Mouse (Mus musculus) liver, embryonic 13.5 days (tissue): Measurements from ENCODE around the gene Gmfg. TPM values are rescaled to one million over a fixed set of nuclear protein-coding genes. Genes with fewer than 3 reads are reported as not detected.

ENCODE experiments used
- ATAC-seq: fragments of 200-750 bp; cut with Nextera tagmentation; 2 replicates; pipeline ENCODE4 v1.8.0; 2017; ENCODE audit warnings: low read depth, mild to moderate bottlenecking, moderate number of reproducible peaks, moderate library complexity
- DNase-seq: peaks from one replicate; pipeline ENCODE4 v3.0.0; 2022
- H3K27ac ChIP-seq: fragments of 300-500 bp; sonication (generic); 2 replicates; pipeline ENCODE4 v1.5.1; 2015; ENCODE audit warnings: moderate library complexity, mild to moderate bottlenecking, inconsistent platforms
- H3K27me3 ChIP-seq: fragments of 300-500 bp; sonication (generic); 2 replicates; pipeline ENCODE4 v1.6.1; 2015; ENCODE audit warnings: mild to moderate bottlenecking, inconsistent platforms
- H3K36me3 ChIP-seq: fragments of 300-500 bp; sonication (generic); 2 replicates; pipeline ENCODE4 v1.6.1; 2015; ENCODE audit warnings: mild to moderate bottlenecking, inconsistent platforms
- H3K4me1 ChIP-seq: fragments of 300-500 bp; sonication (generic); replicated peaks from 2 replicates; pipeline ENCODE4 v1.6.1; 2015; ENCODE audit warnings: inconsistent platforms
- H3K4me2 ChIP-seq: fragments of 300-500 bp; sonication (generic); 2 replicates; pipeline ENCODE4 v1.6.1; 2015; ENCODE audit warnings: inconsistent platforms, mild to moderate bottlenecking, moderate library complexity
- H3K4me3 ChIP-seq: fragments of 300-500 bp; sonication (generic); replicated peaks from 2 replicates; pipeline ENCODE4 v1.5.1; 2015; ENCODE audit warnings: mild to moderate bottlenecking, inconsistent platforms
- H3K9ac ChIP-seq: fragments of 300-500 bp; sonication (generic); 2 replicates; pipeline ENCODE4 v1.6.1; 2015; ENCODE audit warnings: mild to moderate bottlenecking, inconsistent platforms
- H3K9me3 ChIP-seq: fragments of 300-500 bp; sonication (generic); replicated peaks from 2 replicates; pipeline ENCODE4 v1.6.1; 2016; ENCODE audit warnings: inconsistent platforms
- WGBS: fragments of 180-500 bp; shearing (Covaris S2); methylation state at CpG from one replicate; pipeline ENCODE4 v1.1.7; 2015; ENCODE audit not compliant: insufficient replicate concordance; 5-methylcytosine and 5-hydroxymethylcytosine counted together
- polyA plus RNA-seq: library from polyadenylated mRNA; unstranded; fragments of >200 nt; fragmentation: Nextera tagmentation; extraction: Ambion mirVana; gene quantifications from 2 replicates; pipeline ENCODE4 v1.2.1, GENCODE M21; 2015

Gmfg gene
- polyA plus RNA-seq, 1 experiment from 2014 or later = 32.9 TPM

DNA sequence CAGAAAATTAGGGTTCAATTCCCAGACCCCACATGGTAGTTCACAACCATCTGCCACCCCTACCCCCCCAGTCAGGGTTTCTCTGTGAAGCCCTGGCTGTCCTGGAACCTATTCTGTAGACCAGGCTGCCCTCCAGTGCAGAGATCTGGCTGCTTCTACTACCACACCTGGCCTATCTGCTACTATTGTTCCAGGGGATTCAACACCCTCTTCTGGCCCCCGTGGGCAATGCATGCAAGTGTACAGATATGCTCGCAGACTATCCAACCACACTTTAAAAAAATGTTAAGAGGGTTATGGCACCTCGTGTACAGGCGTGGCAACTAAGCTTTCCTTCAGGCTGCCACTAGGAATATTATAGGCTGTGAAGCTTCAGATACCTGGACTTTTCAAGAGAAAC lies 24.4 kb upstream of the Gmfg start:
- H3K36me3 ChIP-seq = peaks cover 91% of the 10 kb centered on the region

DNA sequence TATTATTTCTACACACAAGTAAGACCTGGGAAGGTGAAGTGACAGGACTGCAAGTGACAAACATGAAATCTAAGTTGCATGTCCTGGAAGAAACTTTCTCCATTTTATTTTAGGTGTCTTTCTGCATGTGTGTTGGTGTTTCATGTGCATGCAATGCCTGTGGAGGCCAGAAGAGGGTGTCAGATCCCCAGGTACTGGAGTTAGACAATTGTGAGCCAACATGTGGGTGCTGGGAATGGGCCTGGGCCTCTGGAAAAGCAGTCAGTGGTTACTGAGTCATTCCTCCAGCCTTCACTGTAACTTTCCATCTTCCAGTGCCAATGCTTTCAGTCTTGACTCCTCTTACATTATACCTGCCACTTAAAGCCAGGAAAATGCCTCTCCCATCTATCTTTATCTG lies 19.9 kb upstream of the Gmfg start:
- Histone ChIP-seq H3K36me3 (peaks cover 99% of the 10 kb centered on the region), H3K9ac (no peak overlapping the region), H3K27ac (no peak overlapping the region), H3K27me3 (no peaks in the 10 kb centered on the region), H3K9me3 (no peaks in the 10 kb centered on the region), H3K4me1 (0 out of 2 replicates have a peak, but pooled peaks cover 3% of the 10 kb centered on the region), H3K4me3 (no peak overlapping the region), H3K4me2 (no peak overlapping the region)
- DNase-seq (no peak), ATAC-seq (no peak)

More for the DNA sequence above, 24.4 kb upstream of the Gmfg start:
- DNase-seq (no peak), ATAC-seq (no peak)
- Histone ChIP-seq H3K4me1 (no peaks in the 10 kb centered on the region; the same call in 1 of the 2 replicates), H3K9ac (no peak overlapping the region), H3K4me2 (no peak overlapping the region), H3K9me3 (no peaks in the 10 kb centered on the region), H3K27ac (no peak overlapping the region), H3K27me3 (no peaks in the 10 kb centered on the region), H3K4me3 (no peak overlapping the region)
- 69% methylated on average over 4 of the region's 4 CpGs for WGBS

DNA sequence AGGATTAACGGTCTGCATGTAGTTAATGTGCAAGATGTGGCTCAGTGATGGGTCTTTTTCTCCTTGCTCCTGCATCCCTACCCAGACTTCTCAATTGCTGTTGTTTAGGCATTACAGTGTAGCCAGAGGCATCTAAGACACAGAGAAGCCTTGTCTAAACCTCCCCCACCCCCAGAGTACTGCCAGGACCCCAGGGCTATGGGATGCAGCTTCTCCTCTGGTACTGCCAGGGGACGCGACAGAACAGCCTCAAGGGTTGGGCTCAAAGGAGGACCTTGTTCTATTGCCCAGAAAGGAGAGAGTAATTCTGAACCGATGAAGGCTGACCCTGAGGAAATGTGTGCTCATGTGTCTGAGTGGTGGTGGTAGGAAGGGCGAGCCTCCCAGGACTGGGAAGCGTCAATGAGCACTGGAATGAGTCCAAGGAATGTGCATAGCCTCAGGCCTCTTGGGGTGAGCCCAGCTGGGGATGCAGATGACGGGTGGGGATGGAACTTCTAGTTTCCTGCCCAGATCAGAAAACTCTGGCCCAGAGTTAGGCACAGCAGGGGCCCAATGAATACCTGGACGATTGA lies 19.1 kb upstream of the Gmfg start:
- no peak for ATAC-seq
- DNase-seq = no peak
- peaks cover 99% of the 10 kb centered on the region for H3K36me3 ChIP-seq
- no peak overlapping the region for H3K9ac ChIP-seq
- H3K27me3 ChIP-seq = no peaks in the 10 kb centered on the region
- H3K27ac ChIP-seq = no peak overlapping the region
- H3K4me3 ChIP-seq = no peak overlapping the region
- WGBS = 89% methylated on average over 8 of the region's 8 CpGs
- H3K4me1 ChIP-seq = 0 out of 2 replicates have a peak, but pooled peaks cover 3% of the 10 kb centered on the region
- no peak overlapping the region for H3K4me2 ChIP-seq
- no peaks in the 10 kb centered on the region for H3K9me3 ChIP-seq

DNA sequence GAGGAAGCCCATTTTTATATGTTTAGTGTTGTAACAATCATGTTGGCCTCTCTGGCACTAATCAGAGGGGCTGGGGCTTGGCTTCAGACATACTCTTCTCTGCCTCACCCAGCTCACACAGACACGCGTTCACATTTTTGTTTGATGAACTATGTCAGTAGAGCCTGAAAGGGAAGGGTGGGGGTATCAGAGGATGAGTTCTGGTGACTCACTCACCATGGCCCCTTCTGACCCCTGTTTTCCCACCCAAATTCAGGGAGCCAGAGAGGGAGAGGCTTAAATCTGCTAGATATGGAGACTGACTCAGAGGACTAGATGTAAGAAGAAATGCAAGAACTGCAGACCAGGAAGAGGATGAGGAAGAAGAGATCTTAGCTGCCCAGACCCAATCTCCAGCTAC lies 17.8 kb upstream of the Gmfg start:
- H3K9ac ChIP-seq = no peak overlapping the region
- ATAC-seq = no peak
- H3K27ac ChIP-seq = no peak overlapping the region
- peaks cover 94% of the 10 kb centered on the region for H3K36me3 ChIP-seq
- H3K4me1 ChIP-seq = 0 out of 2 replicates have a peak, but pooled peaks cover 3% of the 10 kb centered on the region
- H3K27me3 ChIP-seq = no peaks in the 10 kb centered on the region
- H3K9me3 ChIP-seq = no peaks in the 10 kb centered on the region
- 96% methylated on average over 2 of the region's 2 CpGs for WGBS
- no peak overlapping the region for H3K4me2 ChIP-seq
- H3K4me3 ChIP-seq = no peak overlapping the region
- DNase-seq = no peak

DNA sequence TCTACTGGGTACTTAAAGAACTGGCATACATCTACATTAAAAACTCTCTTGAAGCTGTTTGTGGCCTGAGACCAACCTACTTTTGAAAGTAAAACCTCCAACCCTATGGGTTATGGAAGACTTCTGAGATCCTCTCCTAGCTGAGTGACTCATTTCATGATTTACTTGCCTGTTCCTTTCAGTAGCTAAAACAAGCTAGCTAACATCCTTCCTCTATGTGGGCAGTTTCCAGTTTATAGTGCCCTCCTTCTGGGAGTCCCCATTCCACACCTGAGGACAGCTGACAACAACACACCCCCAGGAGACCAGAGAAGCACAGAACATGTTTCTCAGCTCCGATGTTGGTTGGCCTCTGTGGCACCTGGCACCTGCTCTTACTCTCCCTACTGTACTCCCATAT lies 14.2 kb upstream of the Gmfg start:
- DNase-seq = no peak
- H3K4me1 ChIP-seq = 0 out of 2 replicates have a peak, but pooled peaks cover 3% of the 10 kb centered on the region
- H3K27ac ChIP-seq = no peak overlapping the region
- ATAC-seq = no peak
- H3K27me3 ChIP-seq = no peaks in the 10 kb centered on the region
- no peaks in the 10 kb centered on the region for H3K9me3 ChIP-seq
- no peak overlapping the region for H3K4me3 ChIP-seq
- H3K9ac ChIP-seq = no peak overlapping the region
- no peak overlapping the region for H3K4me2 ChIP-seq
- WGBS = 88% methylated on average over 1 of the region's 1 CpGs
- peaks cover 60% of the 10 kb centered on the region for H3K36me3 ChIP-seq

DNA sequence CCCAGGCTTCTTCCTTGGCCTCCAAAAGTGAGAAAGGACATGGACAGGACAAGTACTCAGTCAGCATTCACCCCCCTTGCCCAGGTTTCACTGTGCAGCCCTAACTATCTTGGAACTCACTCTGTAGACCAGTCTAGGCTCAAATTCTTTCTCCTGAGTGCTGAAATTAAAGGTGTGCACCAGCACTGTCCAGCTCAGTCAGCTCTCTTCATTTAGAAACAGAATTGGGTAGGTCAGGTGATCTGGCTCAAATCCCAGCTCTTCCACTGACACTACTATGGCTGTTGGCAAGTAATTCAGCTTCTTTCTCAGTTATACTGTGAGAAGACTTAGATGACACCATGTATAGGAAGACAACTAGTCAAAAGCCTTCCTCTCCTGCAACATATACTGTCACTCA lies 9.5 kb upstream of the Gmfg start:
- H3K9ac ChIP-seq = no peak overlapping the region
- no peaks in the 10 kb centered on the region for H3K9me3 ChIP-seq
- peaks cover 37% of the 10 kb centered on the region for H3K4me1 ChIP-seq
- H3K4me3 ChIP-seq = no peak overlapping the region
- DNase-seq (no peak), ATAC-seq (no peak)
- peaks cover 26% of the 10 kb centered on the region for H3K36me3 ChIP-seq
- no peak overlapping the region for H3K27ac ChIP-seq
- no peak overlapping the region for H3K4me2 ChIP-seq
- H3K27me3 ChIP-seq = no peaks in the 10 kb centered on the region

DNA sequence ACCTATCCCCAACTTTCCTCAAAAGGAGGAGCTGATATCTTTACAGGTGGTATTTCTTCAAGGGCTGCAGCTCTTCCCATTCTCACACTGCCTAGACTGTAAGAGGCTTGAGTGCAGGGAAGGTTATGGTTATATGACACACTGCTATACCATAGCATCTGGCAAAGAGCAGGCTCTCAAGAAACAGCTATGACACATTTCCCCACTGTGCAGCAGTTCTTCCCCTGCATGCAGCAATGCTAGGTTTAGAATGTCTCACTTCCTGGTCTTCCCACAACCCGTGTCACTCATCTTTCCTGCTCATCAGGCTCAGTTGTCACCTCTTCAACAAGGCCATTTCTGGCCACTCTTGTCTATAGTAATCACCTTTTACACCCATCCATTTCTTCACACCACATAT lies 6.7 kb upstream of the Gmfg start:
- ATAC-seq (no peak), DNase-seq (no peak)
- WGBS = 24% methylated on average over 1 of the region's 1 CpGs
- H3K4me3 ChIP-seq = no peak overlapping the region
- no peaks in the 10 kb centered on the region for H3K27me3 ChIP-seq
- H3K36me3 ChIP-seq = peaks cover 17% of the 10 kb centered on the region; the same call in 1 of the 2 replicates
- peak overlapping the region; percentile 6; the same call in 1 of the 2 replicates for H3K4me2 ChIP-seq
- peak overlapping the region; percentile 87 for H3K27ac ChIP-seq
- no peaks in the 10 kb centered on the region for H3K9me3 ChIP-seq
- H3K9ac ChIP-seq = peak overlapping the region; percentile 43
- peaks cover 65% of the 10 kb centered on the region for H3K4me1 ChIP-seq

DNA sequence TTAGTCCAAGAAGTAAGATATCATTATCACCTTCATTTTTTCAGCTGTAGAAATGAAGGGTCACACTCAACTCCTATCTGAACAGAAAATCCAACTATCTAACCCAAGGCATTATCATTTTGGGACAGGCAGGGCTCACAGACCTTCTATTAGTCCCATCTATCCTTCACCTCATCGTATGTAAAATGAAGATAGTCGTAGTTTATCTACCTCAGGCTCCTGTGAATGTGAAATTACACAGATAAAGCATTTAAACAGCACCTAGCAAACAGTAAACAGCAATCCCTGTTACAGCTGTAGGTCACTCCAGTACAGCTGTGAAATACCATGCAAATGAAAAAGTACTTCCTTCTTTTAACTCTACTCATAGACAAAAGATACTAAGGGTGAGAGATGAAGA lies 5.0 kb upstream of the Gmfg start:
- WGBS = 26% methylated on average over 2 of the region's 2 CpGs
- peak; percentile 31 for DNase-seq
- Histone ChIP-seq H3K9ac (peak overlapping the region; percentile 95), H3K27ac (peak overlapping the region; percentile 87), H3K4me3 (peak overlapping the region; percentile 81), H3K4me1 (peaks cover 69% of the 10 kb centered on the region), H3K36me3 (peaks cover 17% of the 10 kb centered on the region; the same call in 1 of the 2 replicates), H3K9me3 (no peaks in the 10 kb centered on the region), H3K27me3 (no peaks in the 10 kb centered on the region), H3K4me2 (peak overlapping the region; percentile 86)
- ATAC-seq = peak; percentile 13

DNA sequence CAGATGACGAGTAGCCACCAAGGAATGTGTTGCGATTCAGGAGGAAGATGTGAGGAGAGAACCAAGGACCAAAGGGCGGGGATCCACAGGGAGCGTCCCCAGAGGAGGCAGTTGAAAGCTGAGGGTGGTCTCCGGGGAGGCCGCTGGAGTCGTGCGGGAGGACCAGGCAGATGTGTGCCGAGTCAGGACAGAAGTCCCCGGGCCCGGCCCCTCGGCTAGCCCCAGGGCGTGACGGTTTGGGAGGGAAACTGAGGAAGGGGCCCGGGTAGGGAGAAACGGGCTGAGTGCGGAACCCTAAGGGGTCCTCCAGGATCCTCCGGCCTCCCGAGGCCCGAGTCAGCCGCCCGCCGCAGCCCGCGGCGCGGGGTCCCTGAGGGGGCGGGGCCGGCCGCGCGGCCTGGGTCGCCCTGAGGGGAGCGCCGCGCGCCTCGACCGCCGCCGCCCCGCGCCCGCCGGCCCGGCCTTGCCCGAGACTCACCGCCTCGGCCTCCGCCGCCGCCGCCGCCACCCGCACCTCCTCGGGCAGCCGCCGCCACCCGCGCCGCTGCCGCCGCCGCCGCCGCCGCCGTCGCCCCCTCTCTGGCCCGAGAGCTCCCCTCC lies 1.5 kb upstream of the Gmfg start:
- peak overlapping the region; percentile 45 for H3K27ac ChIP-seq
- DNase-seq = peak; percentile 16
- peak; percentile 6 for ATAC-seq
- under 1% methylated on average over 22 of the region's 70 CpGs for WGBS
- peaks cover 15% of the 10 kb centered on the region; the same call in 1 of the 2 replicates for H3K36me3 ChIP-seq
- H3K9ac ChIP-seq = peak overlapping the region; percentile 95
- peak overlapping the region; percentile 81 for H3K4me3 ChIP-seq
- peak overlapping the region; percentile 86 for H3K4me2 ChIP-seq
- H3K9me3 ChIP-seq = no peaks in the 10 kb centered on the region
- H3K27me3 ChIP-seq = no peaks in the 10 kb centered on the region
- peaks cover 74% of the 10 kb centered on the region for H3K4me1 ChIP-seq

DNA sequence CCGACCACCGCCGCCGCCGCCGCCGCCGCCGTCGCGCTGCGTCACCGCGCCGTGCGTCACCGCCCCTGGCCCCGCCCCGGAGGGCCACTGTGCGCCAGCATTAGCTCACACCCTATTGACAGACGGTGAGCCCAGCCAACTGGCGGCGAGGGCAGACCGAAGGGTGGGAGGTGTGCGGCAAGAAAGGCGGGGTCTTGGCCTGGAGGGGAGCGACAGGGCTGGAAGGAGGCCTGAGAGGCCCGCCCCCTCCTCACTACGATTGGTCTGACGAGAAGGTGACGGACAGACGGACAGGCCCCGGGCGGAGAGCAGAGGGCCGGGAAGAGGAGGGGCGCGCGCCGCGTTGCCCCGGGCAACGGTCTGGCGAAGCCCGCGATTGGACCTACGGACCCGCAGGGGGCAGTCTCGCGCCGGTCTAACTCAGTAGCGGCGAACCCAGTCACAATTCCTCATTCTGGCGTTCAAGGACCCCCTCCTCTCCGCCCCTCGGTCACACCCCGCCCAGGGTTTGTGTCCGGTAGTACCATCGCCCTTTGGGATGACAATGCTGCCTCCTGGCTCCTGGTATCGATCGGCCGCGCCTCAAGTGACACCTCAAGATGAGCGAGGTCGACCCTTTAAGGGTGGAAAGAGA lies 859 bp upstream of the Gmfg start:
- peaks cover 9% of the 10 kb centered on the region; the same call in 1 of the 2 replicates for H3K36me3 ChIP-seq
- no peaks in the 10 kb centered on the region for H3K9me3 ChIP-seq
- peak overlapping the region; percentile 81 for H3K4me3 ChIP-seq
- H3K27ac ChIP-seq = peak overlapping the region; percentile 87
- peaks cover 67% of the 10 kb centered on the region for H3K4me1 ChIP-seq
- H3K4me2 ChIP-seq = peak overlapping the region; percentile 87
- DNase-seq = peak; percentile 100
- H3K27me3 ChIP-seq = no peaks in the 10 kb centered on the region
- ATAC-seq = peak; percentile 97
- 1% methylated on average over 62 of the region's 64 CpGs for WGBS
- peak overlapping the region; percentile 95 for H3K9ac ChIP-seq

DNA sequence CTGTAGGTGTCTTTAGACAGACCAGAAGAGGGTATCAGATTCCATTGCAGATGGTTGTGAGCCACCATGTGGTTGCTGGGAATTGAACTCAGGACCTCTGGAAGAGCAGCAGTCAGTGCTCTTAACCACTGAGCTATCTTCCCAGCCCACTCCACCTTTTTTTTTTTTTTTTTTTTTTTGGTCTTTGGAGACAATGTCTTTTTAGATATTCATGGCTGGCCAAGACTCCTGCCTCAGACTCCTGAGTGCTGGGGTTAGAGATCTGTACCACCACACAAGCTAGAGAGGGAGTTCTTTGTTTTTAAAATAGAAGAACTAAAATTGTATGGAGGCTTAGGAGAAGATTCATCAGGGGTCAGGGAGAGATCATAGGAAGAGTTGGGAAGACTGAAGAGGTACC lies 717 bp downstream of the Gmfg start:
- no peak for DNase-seq
- Histone ChIP-seq H3K27me3 (no peaks in the 10 kb centered on the region), H3K9me3 (no peaks in the 10 kb centered on the region), H3K4me2 (no peak overlapping the region), H3K36me3 (0 out of 2 replicates have a peak, but pooled peaks cover 3% of the 10 kb centered on the region), H3K9ac (no peak overlapping the region), H3K4me1 (peaks cover 60% of the 10 kb centered on the region), H3K4me3 (no peak overlapping the region), H3K27ac (no peak overlapping the region)
- ATAC-seq = no peak

DNA sequence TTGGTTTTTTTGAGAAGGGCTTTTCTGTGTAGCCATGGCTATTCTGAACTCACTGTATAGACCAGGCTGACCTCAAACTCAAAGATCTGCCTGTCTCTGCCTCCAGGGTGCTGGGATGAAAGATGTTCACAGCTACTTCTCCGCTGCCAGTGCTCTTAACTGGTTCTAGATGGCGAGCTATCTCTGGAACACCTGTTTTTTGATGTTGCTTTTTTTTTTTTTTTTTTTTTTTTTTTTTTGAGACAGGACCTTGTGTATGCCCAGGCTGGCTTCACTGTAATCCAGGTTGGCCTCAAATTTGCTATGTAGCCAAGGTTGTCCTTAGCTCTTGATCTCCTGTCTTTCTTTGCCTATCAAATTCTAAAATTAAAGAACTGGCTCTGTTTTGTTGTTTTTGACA lies 1.5 kb downstream of the Gmfg start:
- Histone ChIP-seq H3K4me2 (no peak overlapping the region), H3K27me3 (no peaks in the 10 kb centered on the region), H3K9ac (no peak overlapping the region), H3K4me3 (no peak overlapping the region), H3K27ac (no peak overlapping the region), H3K36me3 (no peaks in the 10 kb centered on the region), H3K9me3 (no peaks in the 10 kb centered on the region), H3K4me1 (peaks cover 54% of the 10 kb centered on the region)
- DNase-seq (no peak), ATAC-seq (no peak)
- WGBS = 42% methylated on average over 2 of the region's 2 CpGs
